Mouse (Mus musculus) gonadal fat pad, adult 2 months (tissue): ENCODE data around the gene Stx6. TPM values are rescaled to one million over a fixed set of nuclear protein-coding genes. Genes with fewer than 3 reads are reported as not detected.
A peak's percentile ranks its signal among the peaks of the same experiment; 100 is the strongest.

ENCODE experiments used
- DNase-seq: peaks from one replicate; pipeline ENCODE4 v3.0.0-alpha.2; 2012; ENCODE audit warnings: low read depth
- polyA plus RNA-seq: library from polyadenylated mRNA; depleted of rRNA; stranded (reverse); fragments of >200 nt; gene quantifications from 2 replicates; pipeline ENCODE4 v1.2.3, GENCODE M21; 2012

The Stx6 gene
- polyA plus RNA-seq, 1 experiment, result 48.6 TPM

DNA sequence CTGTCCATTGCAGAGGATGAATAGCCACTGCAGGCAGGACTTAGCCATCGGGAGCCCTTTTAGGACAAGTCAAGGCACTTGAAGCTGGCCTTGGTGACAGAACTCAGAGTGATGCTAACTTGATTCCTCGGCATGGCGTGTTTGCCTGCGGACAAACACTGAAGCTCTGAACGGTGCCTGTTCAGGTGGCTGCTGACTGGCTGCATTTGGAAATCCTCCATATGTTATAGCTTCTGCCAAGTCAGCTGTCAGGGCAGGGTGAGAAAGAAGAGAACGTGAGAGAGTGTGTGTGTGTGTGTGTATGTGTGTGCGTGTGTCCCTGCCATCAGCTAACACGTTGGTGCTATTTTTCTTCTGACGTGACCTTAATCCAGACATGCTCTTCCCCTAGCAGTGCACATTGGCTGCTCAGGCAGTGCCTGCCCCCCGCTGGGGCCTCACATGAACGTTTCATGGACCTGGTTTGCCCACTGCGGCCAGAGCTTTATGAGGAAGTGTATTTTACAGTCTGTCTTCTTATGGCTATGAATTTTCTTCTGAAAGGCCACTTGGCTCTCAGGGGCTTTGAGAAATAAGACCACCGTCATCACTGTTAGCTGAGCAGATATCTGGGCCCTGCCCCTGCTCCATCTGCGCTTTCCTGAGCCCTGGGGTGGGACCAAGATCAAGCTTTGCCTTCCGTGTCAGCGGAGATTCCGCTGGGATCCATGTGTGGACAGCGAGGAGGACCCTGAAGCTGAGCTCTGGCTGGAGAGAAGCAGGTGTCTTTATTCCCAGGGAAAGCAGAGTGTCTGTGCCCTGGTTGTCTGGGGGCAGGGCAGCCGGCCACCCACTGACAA lies 47.5 kb downstream of the Stx6 start:
- DNase-seq, result no peak

DNA sequence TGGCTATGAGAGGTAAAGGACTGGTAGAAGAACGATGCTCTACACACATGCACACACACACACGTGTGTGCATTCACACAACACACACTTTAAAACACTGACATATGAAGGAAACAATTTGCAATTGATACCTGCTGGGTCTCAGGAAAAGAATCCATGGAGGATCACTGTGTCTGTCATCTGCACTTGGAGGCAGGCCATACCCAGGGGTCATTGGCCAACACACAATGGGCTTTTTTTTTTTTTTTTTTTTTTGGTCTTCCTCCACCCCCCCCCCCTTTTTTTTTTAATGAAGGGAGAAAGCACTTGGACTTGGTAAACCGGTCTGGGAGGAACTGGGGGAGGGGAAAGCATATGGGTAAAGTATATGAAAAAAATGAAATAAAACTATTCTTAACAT lies 49.3 kb downstream of the Stx6 start:
- no peak for DNase-seq

DNA sequence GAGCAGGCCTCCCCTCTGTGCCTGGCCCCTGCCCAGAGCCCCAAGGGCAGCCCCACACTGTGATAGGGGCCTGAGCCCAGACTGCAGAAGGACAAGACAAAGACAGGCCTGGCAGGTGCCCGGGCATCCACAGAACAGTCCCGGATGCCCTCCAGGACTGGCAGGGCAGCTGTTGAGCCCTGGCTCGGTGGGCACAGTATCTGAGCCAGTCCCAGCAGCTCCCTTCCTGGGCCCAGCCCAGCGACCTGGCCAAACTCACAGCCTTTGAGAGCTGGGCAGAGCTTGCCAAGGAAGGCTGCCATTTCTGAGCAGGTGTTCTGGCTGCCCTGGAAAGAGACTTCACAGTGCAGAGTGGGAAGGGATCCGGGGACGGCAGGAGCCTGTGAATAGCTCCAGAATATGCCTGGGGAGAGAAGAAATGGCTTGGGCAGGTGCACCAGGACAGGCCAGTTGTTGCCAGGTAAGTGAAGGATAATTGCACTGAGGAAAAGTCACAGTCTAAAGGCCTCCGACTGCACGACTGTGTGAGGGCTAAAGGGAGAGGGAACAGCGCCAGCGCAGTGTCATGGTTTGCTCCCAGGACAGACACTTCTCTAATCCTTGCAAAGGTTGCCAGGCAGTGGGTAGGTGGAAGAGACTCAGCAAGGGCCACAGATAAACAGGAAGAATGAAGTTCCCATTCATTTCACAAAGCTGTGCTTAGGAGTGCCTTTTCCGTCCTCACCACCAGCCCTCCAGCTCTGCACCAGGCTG lies 51.7 kb downstream of the Stx6 start:
- DNase-seq, result peak; percentile 77

DNA sequence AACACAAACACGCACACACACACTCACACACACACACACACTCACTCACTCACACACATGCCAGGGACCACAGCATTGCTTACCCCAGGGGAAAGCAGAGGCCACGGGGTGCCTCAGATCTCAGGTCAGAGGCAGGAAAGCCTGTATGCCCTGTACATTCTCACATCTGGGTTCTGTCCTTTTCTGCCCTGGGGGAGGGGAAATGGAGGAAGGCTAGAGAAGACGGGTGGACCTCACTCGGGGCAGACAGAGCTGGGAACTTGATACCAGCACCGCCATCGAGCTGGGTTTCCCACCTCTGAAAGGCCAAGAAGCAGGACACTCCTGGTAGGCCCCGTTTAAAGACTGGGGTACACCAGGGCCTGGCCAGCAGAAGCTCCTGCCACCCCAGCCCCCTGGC lies 52.5 kb downstream of the Stx6 start:
- no peak for DNase-seq

DNA sequence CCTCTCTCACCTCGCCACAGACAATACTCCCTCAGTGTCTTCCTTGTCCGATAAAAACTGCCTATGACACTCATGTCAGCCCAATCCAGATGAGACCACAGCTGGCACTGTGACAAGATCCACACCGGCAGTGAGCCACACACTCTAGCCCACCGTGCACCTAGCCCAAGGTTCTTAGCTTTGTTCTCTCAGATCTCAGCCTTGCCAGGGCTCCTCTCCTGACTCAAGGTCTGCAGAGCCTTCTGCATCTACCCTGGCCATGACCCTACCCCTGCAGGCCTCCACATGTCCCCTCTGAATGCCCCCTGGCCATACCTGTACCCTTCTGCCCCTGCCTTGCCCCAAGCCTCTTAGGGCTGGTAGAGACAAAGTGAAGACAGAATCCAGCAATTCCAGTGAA lies 53.6 kb downstream of the Stx6 start:
- DNase-seq, result no peak

DNA sequence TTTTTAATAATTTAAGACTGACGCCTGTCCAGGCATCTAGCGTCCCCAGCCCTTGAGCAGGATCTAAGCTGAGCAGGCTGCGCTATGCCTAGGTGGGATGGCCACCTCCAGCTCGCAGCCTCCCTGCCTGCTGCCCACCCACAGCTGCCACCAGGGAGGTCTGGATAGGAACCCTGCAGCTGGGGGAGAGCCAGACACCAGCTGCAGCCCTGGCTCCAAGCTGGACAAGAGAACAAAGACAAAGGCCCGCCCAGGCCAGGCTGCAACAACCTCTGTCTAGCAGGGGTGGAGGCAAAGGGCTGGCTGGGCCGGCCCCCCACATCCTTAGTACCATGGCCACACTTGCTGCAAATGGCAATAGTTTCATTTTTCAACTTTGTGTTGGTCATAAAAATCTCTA lies 54.0 kb downstream of the Stx6 start:
- no peak for DNase-seq

DNA sequence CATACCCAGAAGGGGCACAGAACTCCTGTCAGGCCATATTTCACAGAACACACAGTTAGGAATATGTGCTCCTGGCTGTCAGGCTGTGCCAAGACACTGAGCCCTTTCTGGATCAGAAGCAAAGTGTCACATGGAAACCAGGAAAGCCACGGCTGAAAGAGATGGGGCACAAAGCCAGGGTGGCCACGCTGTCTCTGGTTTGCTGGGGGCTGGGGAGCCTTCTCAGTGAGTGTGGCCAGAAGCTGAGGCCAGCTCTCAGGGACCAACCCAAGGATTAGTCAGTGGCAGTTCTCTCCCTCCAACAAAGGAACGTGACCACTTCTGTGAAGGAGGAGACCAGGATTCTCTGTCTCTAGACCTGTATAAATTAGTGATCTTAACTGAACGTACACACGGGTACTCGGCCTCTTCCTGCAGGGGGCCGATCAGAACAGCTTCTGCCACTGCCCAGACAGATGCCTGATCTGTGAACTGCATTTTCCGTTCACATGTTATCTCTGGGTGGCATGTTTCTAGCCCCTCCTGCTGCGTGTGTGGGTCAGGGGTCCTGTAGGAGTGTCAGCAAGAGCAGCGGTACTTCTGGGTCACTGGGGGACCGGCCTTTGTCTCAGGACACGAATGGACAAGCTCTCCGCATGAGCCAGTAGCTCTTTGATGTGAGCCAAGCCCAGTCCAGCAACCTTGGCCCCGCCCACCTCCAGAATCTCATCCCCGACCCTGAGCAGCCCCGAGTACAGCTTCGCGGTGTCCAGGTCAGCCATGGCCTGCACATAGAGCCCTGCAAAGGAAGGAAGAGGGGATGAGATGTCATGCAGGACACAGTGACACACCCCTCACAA lies 54.6 kb downstream of the Stx6 start:
- DNase-seq, result no peak

DNA sequence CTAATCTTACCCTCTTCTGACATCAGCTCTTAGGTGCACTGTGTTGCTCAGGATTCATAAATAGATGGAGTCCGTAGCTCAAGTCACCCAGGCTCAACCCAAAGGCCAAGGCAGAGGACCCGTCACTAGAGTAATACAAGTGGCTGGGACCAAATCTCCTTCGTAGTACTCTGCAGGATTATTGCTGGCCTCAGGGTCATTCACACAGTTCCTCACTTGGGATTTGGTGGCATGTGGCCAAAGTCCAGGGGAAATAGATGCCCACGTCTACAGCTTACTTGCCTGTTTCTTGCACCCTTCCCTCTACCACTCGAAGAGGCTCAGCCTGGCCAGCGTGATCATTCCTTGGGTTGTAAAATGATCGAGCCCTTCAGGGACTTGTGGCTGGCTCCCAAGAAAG lies 55.4 kb downstream of the Stx6 start:
- no peak for DNase-seq

DNA sequence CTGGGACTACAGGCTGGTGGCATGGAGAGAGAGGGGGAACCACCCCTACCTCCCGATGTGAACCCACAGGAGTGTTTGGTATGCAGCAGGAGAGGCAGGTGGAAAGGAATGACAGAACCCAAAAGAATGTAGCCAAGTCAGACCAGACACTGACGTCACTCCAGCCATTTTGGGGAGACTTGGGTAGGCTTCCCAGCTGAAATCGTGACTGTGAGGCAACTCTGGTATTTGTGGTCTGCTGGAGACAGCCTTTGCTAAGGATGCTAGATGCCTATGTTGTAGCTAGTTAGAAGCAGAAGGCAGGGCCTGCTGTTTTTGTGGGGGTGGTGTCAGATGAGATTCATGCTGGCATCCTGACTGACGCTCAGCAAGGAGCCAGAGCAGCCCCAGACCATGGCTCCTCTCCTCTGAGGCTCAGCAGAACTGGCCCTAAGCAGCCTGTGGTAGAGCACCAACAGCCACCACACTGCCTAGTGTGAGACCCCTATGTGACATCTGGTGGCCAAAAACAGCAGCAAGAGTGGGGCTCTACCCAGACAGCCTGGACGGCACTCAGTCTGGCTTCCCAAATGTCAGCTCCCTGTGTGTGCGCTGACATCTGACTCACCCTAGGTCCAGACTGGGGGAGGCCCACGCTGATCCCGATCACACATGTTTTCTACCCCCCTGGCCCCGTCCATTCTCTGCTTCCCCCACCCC lies 56.7 kb downstream of the Stx6 start:
- DNase-seq, result no peak

DNA sequence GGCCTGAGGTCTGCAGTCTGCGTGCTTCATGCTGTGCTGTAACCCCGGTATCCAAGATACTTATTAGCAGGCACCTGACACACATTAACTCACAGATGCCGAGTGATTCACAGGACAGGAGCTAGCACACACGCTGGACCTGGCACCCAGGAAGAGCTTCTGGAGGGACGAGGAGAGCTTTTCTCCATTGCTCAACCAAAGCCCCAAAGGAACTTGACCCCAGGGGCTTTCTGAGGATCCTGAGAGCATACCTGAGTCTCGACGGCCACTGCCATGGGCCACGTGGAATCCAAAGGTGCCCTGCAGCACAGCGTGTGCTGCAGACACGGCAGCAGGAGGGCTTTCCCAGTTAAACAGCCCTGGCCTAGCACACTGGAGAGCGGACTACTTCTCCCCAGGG lies 57.8 kb downstream of the Stx6 start:
- DNase-seq, result no peak

DNA sequence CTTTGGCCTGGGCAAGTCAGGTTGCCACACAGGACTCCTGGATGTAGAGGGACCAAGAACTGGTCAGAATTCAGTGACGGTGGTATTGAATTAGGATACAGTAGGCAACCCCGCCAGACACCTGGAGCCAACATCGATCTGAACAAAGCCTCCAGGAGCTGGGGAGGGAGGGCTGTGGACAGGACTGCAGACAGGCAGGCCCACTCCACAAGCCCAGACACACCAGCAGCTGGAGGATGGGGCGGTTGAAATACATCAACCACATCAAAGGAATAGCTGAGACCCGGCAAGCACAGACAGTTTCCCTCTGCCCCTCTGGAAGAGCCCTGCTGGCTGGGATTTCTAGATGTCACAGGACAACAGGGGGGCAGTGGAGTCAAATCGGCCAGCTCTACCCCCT lies 58.3 kb downstream of the Stx6 start:
- DNase-seq, result no peak

DNA sequence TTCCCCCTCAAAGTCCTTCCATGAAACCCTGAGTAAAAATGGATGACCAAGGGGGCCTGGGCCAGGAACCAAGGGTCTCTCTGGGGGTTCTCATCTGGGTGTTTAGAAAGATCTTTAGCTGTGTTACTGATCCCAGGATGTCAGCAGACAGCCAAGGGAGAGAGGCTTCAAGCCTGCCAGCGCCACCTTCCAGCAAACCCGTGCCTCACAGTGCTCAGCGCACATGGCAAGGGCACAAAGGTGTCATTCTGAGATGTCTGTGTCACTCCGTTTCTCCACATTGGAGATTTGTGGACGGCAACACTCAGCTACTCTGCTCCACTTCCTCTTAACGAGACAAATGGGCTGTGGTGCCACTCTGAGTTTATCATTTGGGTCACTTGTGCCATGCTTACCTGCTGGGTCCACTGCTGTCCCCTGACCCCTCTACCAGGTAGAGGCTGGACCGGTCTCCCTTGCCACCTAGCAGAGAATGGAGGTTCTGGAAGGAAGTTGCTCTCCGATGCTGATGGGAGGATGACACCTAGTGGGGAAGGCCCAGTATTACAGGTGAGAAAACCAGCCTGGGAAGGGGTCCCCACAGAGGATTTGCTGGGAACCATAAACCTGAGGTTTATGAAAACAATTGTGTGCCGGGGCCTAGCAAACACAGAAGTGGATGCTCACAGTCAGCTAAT lies 59.5 kb downstream of the Stx6 start:
- no peak for DNase-seq

DNA sequence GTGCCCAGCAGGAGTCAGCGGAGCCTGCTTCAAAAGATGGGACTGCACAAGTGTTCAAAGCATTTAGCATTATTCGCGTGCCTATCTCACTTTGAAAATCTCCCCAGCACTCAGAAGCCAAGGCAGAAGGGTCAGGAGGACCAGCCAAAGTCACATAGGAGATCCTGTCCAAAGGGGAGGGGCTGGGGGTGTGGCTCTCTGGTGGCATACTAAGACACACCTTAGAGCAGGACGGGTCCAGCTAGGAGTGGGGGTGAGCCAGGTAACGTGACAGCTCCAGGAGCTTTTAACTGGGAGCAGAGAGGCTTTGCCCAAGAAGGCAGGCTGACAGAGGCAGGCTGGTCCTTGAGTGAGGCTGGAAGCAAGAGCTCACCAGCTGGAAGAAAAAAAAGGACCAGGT lies 60.4 kb downstream of the Stx6 start:
- DNase-seq, result no peak

DNA sequence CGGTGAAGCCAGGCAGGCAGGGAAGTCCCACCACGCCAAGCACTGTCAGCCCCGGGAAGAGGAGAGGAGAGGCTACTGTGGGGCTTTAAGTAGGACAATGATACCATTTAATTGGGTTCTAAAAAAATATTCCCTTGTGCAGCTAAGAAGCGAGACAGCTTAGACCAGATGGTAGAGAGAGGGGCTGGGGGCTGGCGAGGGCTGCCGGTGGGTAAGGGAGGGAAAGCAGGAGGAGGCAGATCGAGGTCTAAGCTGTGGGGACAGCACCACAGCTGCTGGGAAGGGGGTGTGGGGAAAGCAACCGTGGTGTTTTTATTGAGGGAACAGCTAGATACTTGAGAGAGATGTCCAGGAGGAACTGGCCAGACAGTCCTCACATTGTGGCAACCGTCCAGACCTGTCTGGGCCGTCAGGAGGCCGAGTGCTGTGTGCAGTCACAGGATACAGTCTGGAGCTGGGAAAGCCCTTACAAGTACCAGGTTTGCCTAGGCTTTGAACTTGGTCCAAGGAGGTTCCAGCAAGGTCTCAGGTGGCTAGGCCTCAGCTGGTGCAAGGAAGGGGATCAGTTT lies 63.7 kb downstream of the Stx6 start:
- no peak for DNase-seq

DNA sequence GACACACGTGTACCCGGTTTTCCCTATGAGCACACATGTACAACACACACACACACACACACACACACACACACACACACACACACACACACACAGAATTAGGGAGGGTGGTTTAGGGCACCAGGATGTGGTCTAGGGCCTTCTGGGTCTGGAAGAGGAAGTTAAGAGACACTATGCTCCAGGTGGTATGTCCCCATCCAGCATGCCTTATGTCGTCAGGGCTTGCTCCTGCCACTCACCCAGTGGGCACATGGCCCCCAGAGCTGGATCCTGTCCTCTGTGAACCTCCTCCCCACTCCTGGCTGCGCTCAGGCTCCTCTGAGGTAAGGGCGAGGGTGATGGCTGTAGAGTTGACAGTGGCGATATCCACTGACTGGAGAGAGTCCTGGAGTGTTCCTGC lies 64.5 kb downstream of the Stx6 start:
- no peak for DNase-seq

DNA sequence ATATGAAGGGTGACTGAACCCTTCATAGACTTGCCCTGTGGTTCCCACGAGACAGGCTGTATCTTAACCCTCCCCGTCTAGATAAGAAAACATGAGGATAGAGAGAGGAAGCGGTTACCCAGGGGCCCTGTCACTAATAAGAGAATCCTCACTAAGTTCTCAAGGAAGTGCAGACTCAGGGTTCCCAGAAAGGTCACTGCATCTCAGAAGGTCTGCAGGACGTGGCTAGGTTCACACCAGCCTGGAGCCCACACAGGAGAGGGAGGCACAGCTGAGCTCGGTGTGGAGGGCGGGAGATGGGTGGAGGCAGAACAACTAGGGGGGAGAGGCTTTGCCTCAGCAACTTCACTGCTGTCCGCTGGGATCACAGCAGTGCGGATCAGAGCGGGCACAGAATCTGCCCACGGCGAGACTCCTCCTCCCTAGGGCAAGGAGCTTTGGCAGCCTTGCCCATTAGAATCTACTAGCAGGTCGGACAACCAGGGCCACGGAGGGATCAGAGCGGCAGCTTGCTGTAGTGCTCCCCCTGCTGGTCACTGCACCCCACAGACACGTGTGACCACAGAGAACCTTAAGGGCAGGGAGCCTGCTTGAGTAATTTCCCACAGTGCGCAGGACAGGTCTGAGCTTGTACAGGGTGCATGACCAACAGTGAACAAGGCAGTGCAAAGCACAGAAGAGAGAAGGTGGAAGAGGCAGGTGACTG lies 65.5 kb downstream of the Stx6 start:
- no peak for DNase-seq

DNA sequence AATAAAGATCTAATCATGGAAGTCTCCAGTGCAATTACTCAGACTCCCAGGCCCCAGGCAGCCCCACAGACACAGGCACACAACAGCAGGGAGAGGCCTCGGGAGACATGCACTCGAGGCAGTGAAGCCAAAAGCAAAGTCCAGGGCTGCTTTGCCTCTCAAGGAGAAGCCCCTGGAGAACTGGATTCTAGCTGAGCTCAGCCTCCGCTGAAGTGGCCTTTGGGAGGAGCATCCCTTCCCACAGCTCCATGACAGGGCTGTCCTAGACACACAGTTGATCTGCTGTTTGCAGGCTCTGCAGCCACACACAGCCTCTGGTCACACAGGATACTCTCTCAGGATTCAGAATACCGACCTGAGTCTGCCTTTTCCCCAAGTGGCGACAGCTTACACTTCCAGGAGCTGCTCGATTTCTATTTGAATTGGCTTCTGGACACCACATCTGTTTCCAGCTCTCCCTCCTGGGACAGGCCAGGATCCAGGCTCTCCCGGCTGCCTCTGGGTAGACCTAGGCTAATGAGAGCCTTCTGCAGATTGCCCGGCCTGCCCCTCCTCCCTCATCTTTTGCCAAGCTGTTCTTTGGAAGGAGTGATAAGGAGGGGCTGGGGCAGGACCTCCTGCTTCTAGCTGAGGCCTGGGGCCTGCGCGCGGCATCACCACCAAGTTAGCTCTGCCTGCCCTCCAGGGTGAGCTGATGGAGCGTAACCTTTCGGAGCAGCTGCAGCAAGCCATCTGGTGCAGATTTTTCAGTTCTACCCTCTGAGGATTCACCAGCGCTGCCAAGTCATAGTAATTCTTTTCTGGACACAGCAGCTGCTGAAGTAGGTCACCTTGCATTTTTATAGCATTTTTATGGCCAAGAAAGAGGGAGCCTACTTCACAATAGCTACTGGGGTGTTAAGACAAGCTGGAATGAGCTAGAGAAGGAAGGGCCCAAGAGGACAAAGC lies 71.2 kb downstream of the Stx6 start:
- DNase-seq, result no peak

DNA sequence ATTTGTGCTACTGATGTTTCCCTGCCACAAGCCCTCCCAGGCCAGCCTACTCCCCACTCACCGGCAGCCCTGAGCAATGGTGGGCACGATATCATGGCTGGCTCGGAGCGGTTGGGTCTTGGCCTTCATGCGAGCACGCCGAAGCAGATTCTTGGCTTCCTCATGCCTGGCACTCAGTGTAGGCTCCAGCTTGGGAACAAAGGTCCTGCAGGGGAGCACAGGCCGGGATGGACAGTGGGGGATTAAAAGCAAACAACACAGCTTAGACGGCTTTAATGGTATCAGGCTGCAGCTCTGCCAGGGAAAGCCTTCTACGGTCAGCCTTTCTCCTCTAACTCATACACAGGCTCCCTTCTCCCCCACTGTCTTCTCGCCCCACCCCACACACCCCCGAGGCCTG lies 73.9 kb downstream of the Stx6 start:
- DNase-seq, result no peak

DNA sequence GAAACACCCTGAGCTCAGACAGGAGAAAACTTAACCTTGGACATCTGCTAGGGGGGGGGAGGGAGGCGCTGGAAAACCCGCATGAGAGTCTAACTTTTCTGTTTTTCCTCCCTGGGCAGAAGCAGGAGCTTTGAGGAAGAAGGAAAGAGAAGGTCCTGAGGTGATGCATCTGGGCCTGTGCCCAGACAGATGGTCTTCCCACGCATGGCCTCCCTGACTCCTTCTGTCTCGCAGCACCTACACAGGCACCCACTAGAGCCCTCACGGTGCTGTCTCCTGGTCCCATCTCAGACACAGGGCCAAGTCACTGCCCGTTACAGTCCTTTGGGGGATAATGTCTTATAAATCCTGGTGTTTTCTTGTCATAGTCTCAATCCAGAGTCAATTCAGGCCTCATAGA lies 74.3 kb downstream of the Stx6 start:
- DNase-seq, result no peak
